Mouse (Mus musculus) bone marrow, adult 2 months (tissue): ENCODE data around the gene Rgs12.

Experiments
- CTCF ChIP-seq: fragments of 200-500 bp; IDR thresholded peaks from 2 replicates; pipeline ENCODE4 v1.5.1; 2011; ENCODE audit warnings: low read length, control low read depth; ENCODE audit not compliant: control insufficient read depth, insufficient read depth
- POLR2A ChIP-seq: fragments of 200-500 bp; IDR thresholded peaks from 2 replicates; pipeline ENCODE4 v1.6.1; 2011; ENCODE audit warnings: low read depth, mild to moderate bottlenecking, control low read depth, low read length, borderline replicate concordance; ENCODE audit not compliant: control insufficient read depth

- TF ChIP-seq CTCF: no peak
- no peak for TF ChIP-seq POLR2A
These were observed 121.7 kb downstream of the Rgs12 start for GRCm38 (mm10) chr5:35070953-35071352.
